Comparison of ENCODE assay signal across 24 mouse cellular contexts in the genomic region with DNA sequence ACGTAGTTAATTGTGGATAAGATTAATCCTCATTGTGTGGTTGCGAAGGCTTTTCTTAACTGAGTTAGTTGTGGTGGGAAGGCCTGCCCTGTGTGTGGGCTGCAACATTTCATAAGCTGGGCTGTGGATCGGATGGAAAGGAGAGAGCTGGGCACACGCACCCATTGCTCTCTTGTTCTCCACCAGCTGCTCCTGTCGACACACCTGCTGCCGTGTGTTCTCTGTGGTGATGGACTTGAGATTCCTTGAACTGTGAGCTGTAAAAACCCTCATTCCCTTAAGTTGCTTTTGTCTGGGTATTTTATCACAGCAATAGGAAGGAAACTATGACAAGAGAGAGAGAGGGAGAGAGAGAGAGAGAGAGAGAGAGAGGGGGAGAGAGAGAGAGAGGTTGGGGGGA. TPM values are rescaled to one million over a fixed set of nuclear protein-coding genes. Genes with fewer than 3 reads are reported as not detected.
DNase-seq lines count a peak whose midpoint lies in the region; ATAC-seq and TF ChIP-seq lines count a peak whose summit lies in the region.
"Had no signal": no experiment of that assay in that cellular context is flagged by ENCODE, and none has a peak within 500 bp of the region (broad histone marks: within the 10 kb centered on the region; RNA-seq: fewer than 3 reads in every experiment).

No protein-coding gene starts in this region.

- H3K27ac ChIP-seq in heart, embryonic 10.5 days = peak overlapping the region; percentile 71; the same call in 1 of the 2 replicates
- H3K27ac ChIP-seq in heart, adult 2 months = no peak overlapping the region
- peak overlapping the region; percentile 50 for H3K27ac ChIP-seq in intestine, embryonic 16.5 days (ENCODE audit: low read length)
- H3K27ac ChIP-seq: embryonic facial prominence, embryonic 13.5 days; forebrain, embryonic 12.5 days; forebrain, embryonic 15.5 days had no signal

- H3K27me3 ChIP-seq in heart, embryonic 10.5 days (ENCODE audit: insufficient read depth, poor library complexity, severe bottlenecking) = no peaks in the 10 kb centered on the region
- no peaks in the 10 kb centered on the region for H3K27me3 ChIP-seq in heart, adult 2 months (ENCODE audit: control insufficient read depth, insufficient read depth, low read length)
- H3K27me3 ChIP-seq in C2C12 (ENCODE audit: control insufficient read depth, insufficient read depth, insufficient read length) (no peaks in the 10 kb centered on the region), myocyte (ENCODE audit: control insufficient read depth, insufficient read depth, insufficient read length) (no peaks in the 10 kb centered on the region)
- H3K27me3 ChIP-seq in intestine, embryonic 16.5 days (replicated peaks; ENCODE audit: control insufficient read depth, insufficient read depth, low read length) = no peaks in the 10 kb centered on the region
- H3K27me3 ChIP-seq: embryonic facial prominence, embryonic 13.5 days had no signal

- H3K9me3 ChIP-seq in heart, embryonic 10.5 days = no peaks in the 10 kb centered on the region
- H3K9me3 ChIP-seq in intestine, embryonic 16.5 days (ENCODE audit: control insufficient read depth, low read length) = no peaks in the 10 kb centered on the region
- H3K9me3 ChIP-seq: embryonic facial prominence, embryonic 13.5 days; forebrain, embryonic 12.5 days; forebrain, embryonic 15.5 days; hindbrain, embryonic 13.5 days had no signal

- peaks cover 50% of the 10 kb centered on the region for H3K4me1 ChIP-seq in heart, embryonic 10.5 days
- H3K4me1 ChIP-seq in heart, adult 2 months (ENCODE audit: control insufficient read depth, insufficient read depth, low read length) = peaks cover 2% of the 10 kb centered on the region
- peaks cover 34% of the 10 kb centered on the region for H3K4me1 ChIP-seq in intestine, embryonic 16.5 days (ENCODE audit: control insufficient read depth, insufficient read depth, low read length)

- 81% methylated on average over 6 of the region's 6 CpGs for WGBS in heart, embryonic 10.5 days
- 90% methylated on average over 6 of the region's 6 CpGs for WGBS in heart, adult 2 months
- 70% methylated on average over 6 of the region's 6 CpGs for WGBS in intestine, embryonic 16.5 days

- H3ac ChIP-seq in C2C12 (ENCODE audit: control insufficient read depth, insufficient read length, low read depth) (no peak overlapping the region), myocyte (ENCODE audit: control insufficient read depth, insufficient read length) (no peak overlapping the region)

- TF ChIP-seq EP300 in heart, adult 2 months (IDR thresholded peaks at IDR 0.05; ENCODE audit: insufficient read depth, low read depth, low read length) = no peak

- TF ChIP-seq CTCF in heart, adult 2 months (IDR thresholded peaks at IDR 0.05) = no peak
- no peak for TF ChIP-seq CTCF in C2C12 (IDR thresholded peaks at IDR 0.05; ENCODE audit: control insufficient read depth, insufficient read depth, insufficient read length)

- TF ChIP-seq POLR2A in heart, adult 2 months (IDR thresholded peaks at IDR 0.05; ENCODE audit: insufficient read depth, low read depth, low read length) = no peak
- no peak for TF ChIP-seq POLR2A in myocyte (IDR thresholded peaks at IDR 0.05; ENCODE audit: insufficient read length, low read depth)

- ATAC-seq in intestine, embryonic 16.5 days = peak; percentile 32
- ATAC-seq: CD4-positive, CD25-positive, alpha-beta regulatory T cell, adult 4 months; forebrain, embryonic 15.5 days; hindbrain, embryonic 16.5 days had no signal

- H3K4me3 ChIP-seq in heart, embryonic 10.5 days = no peak overlapping the region
- no peak overlapping the region for H3K4me3 ChIP-seq in heart, adult 2 months
- H3K4me3 ChIP-seq in C2C12 (ENCODE audit: insufficient read depth, poor library complexity, severe bottlenecking) (no peak overlapping the region), myocyte (no peak overlapping the region)
- H3K4me3 ChIP-seq in intestine, embryonic 16.5 days (ENCODE audit: low read length) = no peak overlapping the region
- H3K4me3 ChIP-seq: embryonic facial prominence, embryonic 13.5 days; erythroblast, embryonic 14.5 days; forebrain, embryonic 12.5 days; forebrain, embryonic 15.5 days; hindbrain, embryonic 13.5 days had no signal

- H3K36me3 ChIP-seq in heart, embryonic 10.5 days = no peaks in the 10 kb centered on the region
- no peaks in the 10 kb centered on the region for H3K36me3 ChIP-seq in heart, adult 2 months (ENCODE audit: control insufficient read depth, insufficient read depth, low read length)
- H3K36me3 ChIP-seq in C2C12 (ENCODE audit: control insufficient read depth, insufficient read depth) (no peaks in the 10 kb centered on the region), myocyte (ENCODE audit: control insufficient read depth, insufficient read depth) (no peaks in the 10 kb centered on the region)
- H3K36me3 ChIP-seq in intestine, embryonic 16.5 days (ENCODE audit: control insufficient read depth, insufficient read depth, low read length) = no peaks in the 10 kb centered on the region
- H3K36me3 ChIP-seq: embryonic facial prominence, embryonic 13.5 days; forebrain, embryonic 12.5 days; forebrain, embryonic 15.5 days; hindbrain, embryonic 13.5 days had no signal

- no peaks in the 10 kb centered on the region for H3K79me3 ChIP-seq in C2C12 (ENCODE audit: low read depth)

- intact Hi-C loops in heart, adult 2 months (cut with DNase I) = no loop called here

- H3K79me2 ChIP-seq in heart, adult 2 months (replicated peaks; ENCODE audit: control insufficient read depth, insufficient read depth, low read length) = no peaks in the 10 kb centered on the region
- H3K79me2 ChIP-seq in C2C12 (ENCODE audit: control insufficient read depth, insufficient read depth) (no peaks in the 10 kb centered on the region), myocyte (ENCODE audit: control insufficient read depth, insufficient read depth) (no peaks in the 10 kb centered on the region)

- no peak for DNase-seq in heart, embryonic 10.5 days (ENCODE audit: low spot score)
- no peak for DNase-seq in heart, adult 2 months
- no peak for DNase-seq in lung, postnatal 14 days
- DNase-seq in kidney, postnatal 10 days = no peak
- DNase-seq in right cerebral cortex, postnatal 25 days = no peak
- DNase-seq: adrenal gland, adult 2 months; cerebellum, adult 11 months; cerebellum, adult 2 months; cerebellum, adult 9-11 months; cerebellum, postnatal 25 days; gastrocnemius, postnatal 25 days; heart, adult 18-20 months had no signal

- no peak overlapping the region for H3K4me2 ChIP-seq in intestine, embryonic 16.5 days (ENCODE audit: low read depth, low read length)
- H3K4me2 ChIP-seq in myocyte (ENCODE audit: low read depth) = no peak overlapping the region
- H3K4me2 ChIP-seq: embryonic facial prominence, embryonic 13.5 days; forebrain, embryonic 12.5 days; forebrain, embryonic 15.5 days; heart, embryonic 11.5 days; hindbrain, embryonic 13.5 days had no signal

- H3K9ac ChIP-seq in heart, adult 2 months (ENCODE audit: low read depth, low read length) = no peak overlapping the region
- no peak overlapping the region for H3K9ac ChIP-seq in intestine, embryonic 16.5 days (ENCODE audit: low read depth, low read length)
- H3K9ac ChIP-seq: embryonic facial prominence, embryonic 13.5 days; forebrain, embryonic 12.5 days; forebrain, embryonic 15.5 days; hindbrain, embryonic 13.5 days had no signal

TF ChIP-seq in C2C12, 6 proteins besides CTCF, POLR2A, EP300 and RAD21:
- TF ChIP-seq MAX (IDR thresholded peaks at IDR 0.05) (no peak), MYOD1 (IDR thresholded peaks at IDR 0.05; ENCODE audit: control insufficient read depth, insufficient read length, low read depth) (peak; percentile 16), CEBPB (IDR thresholded peaks at IDR 0.05; ENCODE audit: low read depth) (no peak)

TF ChIP-seq in myocyte, 11 proteins besides CTCF, POLR2A, EP300 and RAD21:
- TF ChIP-seq MYOG (IDR thresholded peaks at IDR 0.05; ENCODE audit: control insufficient read depth in 1 of 3, insufficient read depth in 1 of 3, insufficient read length in 2 of 3, low read depth in 2 of 3) (peak in 2 of 3 experiments; percentile 66 to 88), MAX (IDR thresholded peaks at IDR 0.05; ENCODE audit: low read depth) (no peak), USF1 (IDR thresholded peaks at IDR 0.05; ENCODE audit: low read depth) (no peak), REST (IDR thresholded peaks at IDR 0.05; ENCODE audit: insufficient read depth, insufficient read length) (no peak), CEBPB (IDR thresholded peaks at IDR 0.05; ENCODE audit: insufficient read depth, poor library complexity, severe bottlenecking) (no peak), TCF12 (IDR thresholded peaks at IDR 0.05; ENCODE audit: insufficient read depth, poor library complexity, severe bottlenecking) (peak; percentile 2), TCF3 (IDR thresholded peaks at IDR 0.05; ENCODE audit: insufficient read length, low read depth) (peak; percentile 40), SRF (IDR thresholded peaks at IDR 0.05; ENCODE audit: control insufficient read depth, insufficient read length, low read depth) (no peak), E2F4 (IDR thresholded peaks at IDR 0.05; ENCODE audit: insufficient read depth) (no peak), POLR2AphosphoS2 (IDR thresholded peaks at IDR 0.05; ENCODE audit: insufficient read length, low read depth) (no peak), MYOD1 (IDR thresholded peaks at IDR 0.05; ENCODE audit: control insufficient read depth in 1 of 3, insufficient read length in 2 of 3, low read depth in 2 of 3) (peak in 2 of 3 experiments; percentile 90 to 92)
TF ChIP-seq in myocyte: peak in this region for 4.

RNA-seq across cellular contexts. Expression of gene Sulf2, which starts 30.3 kb away (rescaled TPM):
- 94.7 and 103 TPM in 2 replicates for polyA plus RNA-seq in heart, embryonic 10.5 days (2016; fragmentation: Nextera tagmentation; extraction: Ambion mirVana)
- total RNA-seq in heart, adult 2 months (2021) = 10 to 100 TPM; 38.5 to 43.9 TPM
- polyA plus RNA-seq in heart, adult 2 months (2012; rRNA removed) = 51.0 and 75.1 TPM in 2 replicates
- 25.8 TPM for polyA plus RNA-seq in C2C12 (2012; fragmentation: generic; extraction: Trizol)
- 68.4 and 76.3 TPM in 2 replicates for polyA plus RNA-seq in intestine, embryonic 16.5 days (2015; fragmentation: Nextera tagmentation; extraction: Ambion mirVana)
- 36.7 TPM for polyA plus RNA-seq in myocyte (2012; fragmentation: generic; extraction: Trizol)
- total RNA-seq: MEL had no signal
